Mouse (Mus musculus) lung, postnatal 0 days (tissue): Measurements from ENCODE around the gene Syt5.

Experiments used
- CTCF ChIP-seq: IDR thresholded peaks from 2 replicates; pipeline ENCODE4 v1.5.1; 2016; ENCODE audit warnings: antibody characterized with exemption, mild to moderate bottlenecking
- EP300 ChIP-seq: IDR thresholded peaks from 2 replicates; pipeline ENCODE4 v1.6.1; 2016; ENCODE audit warnings: antibody characterized with exemption, mild to moderate bottlenecking, control low read depth

- peak; percentile 54 for TF ChIP-seq CTCF
- no peak for TF ChIP-seq EP300
Measured at GRCm38 (mm10) chr7:4508062-4508738, 39.1 kb downstream of the Syt5 start.
